Mouse (Mus musculus) embryonic fibroblast, embryonic 13.5 days (primary cell): ENCODE results near the gene Ak7.

Experiments
- CTCF ChIP-seq: IDR thresholded peaks from 2 replicates; pipeline ENCODE4 v1.5.1; 2011; ENCODE audit warnings: mild to moderate bottlenecking, control low read depth, low read length, moderate library complexity, borderline replicate concordance; ENCODE audit not compliant: insufficient read depth
- POLR2A ChIP-seq: IDR thresholded peaks from 2 replicates; pipeline ENCODE4 v1.6.1; 2011; ENCODE audit warnings: low read depth, mild to moderate bottlenecking, control low read depth, low read length, moderate library complexity

DNA sequence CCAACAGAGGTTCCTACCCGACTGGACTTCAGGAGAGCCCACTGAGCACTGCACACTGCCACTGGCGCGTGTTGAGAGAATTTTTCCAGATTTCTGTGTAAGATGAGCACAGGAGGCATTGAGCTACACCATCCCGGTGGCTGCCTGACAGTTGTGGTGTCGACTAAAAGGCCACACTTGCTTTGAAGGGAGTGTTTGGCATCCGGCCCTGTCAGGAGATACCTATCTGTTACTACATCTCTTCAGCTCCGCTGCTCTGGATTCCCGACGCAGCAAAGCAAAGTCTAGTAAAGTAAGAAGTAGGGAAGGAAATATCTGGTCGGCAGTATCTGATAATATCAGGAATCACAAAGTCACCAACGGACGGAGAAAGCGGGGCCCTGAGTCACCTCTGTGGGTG lies 16.3 kb upstream of the Ak7 start:
- TF ChIP-seq POLR2A (no peak), CTCF (no peak)
